Mouse (Mus musculus): ENCODE results near the gene 2410137M14Rik. TPM values are rescaled to one million over a fixed set of nuclear protein-coding genes. Genes with fewer than 3 reads are reported as not detected.
A peak's percentile ranks its signal among the peaks of the same experiment; 100 is the strongest.

The 2410137M14Rik gene
- polyA plus RNA-seq, 1 experiment from 2014 or later, result 0.44 TPM

DNA sequence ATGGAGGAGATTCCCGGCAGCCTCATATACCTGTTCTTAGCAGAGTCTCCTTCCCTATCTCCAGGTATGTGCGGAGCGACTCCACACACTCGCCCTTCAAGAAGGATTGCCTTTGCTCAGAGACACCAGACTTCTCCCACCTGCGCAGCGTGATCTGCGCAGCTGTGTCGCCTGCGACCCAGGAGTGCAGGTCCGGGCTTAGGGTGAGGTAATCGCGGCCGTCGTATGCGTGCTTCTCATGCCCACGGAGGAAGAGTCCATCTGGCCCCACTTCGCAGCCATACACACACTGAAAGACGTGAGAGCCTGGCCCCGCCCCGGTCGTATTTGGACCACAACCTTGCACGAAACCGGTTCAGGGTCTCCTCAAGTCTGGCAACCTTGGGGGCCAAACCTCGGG lies 7.4 kb upstream of the 2410137M14Rik start:
- 9% methylated on average over 24 of the region's 24 CpGs for WGBS
- Histone ChIP-seq H3K4me3 (ENCODE audit: low read depth, low read length) (0 out of 2 replicates have a peak overlapping the region, but pooled peaks have one; percentile 10), H3K36me3 (ENCODE audit: control insufficient read depth, insufficient read depth, low read length) (no peaks in the 10 kb centered on the region), H3K9ac (ENCODE audit: low read depth, low read length) (no peak overlapping the region), H3K4me1 (ENCODE audit: control insufficient read depth, insufficient read depth, low read length) (no peaks in the 10 kb centered on the region), H3K4me2 (ENCODE audit: low read length) (peak overlapping the region; percentile 27), H3K9me3 (replicated peaks; ENCODE audit: control insufficient read depth, low read length, poor library complexity, severe bottlenecking) (no peaks in the 10 kb centered on the region), H3K27ac (ENCODE audit: low read length) (no peak overlapping the region), H3K27me3 (ENCODE audit: control insufficient read depth, insufficient read depth, low read depth, low read length) (peaks cover 23% of the 10 kb centered on the region)
- ATAC-seq, result peak; percentile 56; the same call in 1 of the 2 replicates

DNA sequence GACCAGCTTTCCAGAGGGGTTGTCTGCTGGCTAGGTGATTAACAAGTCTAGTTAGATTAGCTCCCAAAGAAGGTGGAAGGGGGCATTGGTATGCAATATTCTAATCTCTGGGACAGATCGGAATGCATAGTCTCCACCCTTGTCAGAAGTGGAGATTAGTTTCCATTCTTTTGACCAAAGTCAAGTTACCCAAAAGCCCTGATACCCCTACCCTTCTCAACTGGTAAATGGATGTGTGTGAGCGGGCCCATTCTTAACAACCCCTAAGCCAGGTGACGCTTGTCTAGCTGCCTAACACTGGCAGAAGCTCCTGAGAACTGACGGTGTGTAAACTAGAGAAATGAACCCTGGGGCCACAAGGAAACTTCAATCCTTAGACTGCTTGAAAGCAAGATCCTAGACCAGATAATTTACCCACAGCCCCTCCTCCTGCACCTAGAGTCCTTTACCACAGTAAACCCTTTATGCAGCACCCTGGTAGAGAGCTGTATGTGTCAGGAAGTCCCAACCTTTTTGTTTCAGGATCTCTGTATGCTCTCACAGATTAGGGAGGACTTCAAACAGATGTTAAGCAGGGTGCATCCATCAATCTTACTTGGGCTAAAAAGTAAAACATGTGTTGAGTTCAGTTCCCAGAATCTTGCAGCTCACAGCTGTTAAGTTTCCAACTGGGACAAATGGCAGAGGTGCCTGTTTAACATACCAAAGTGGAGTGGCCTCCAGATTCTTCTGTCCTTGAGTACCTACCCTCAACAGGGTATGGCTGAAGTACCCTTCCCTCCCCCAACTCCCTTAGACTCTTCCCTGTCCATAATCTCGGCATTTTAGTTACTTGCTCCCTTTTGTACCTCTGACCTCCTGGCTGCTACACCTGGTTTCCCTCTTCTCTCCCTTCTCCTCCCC lies 1.5 kb upstream of the 2410137M14Rik start:
- Histone ChIP-seq H3K9ac (ENCODE audit: low read depth, low read length) (no peak overlapping the region), H3K4me1 (ENCODE audit: control insufficient read depth, insufficient read depth, low read length) (no peaks in the 10 kb centered on the region), H3K4me3 (ENCODE audit: low read depth, low read length) (no peak overlapping the region), H3K36me3 (ENCODE audit: control insufficient read depth, insufficient read depth, low read length) (no peaks in the 10 kb centered on the region), H3K4me2 (ENCODE audit: low read length) (no peak overlapping the region), H3K27ac (ENCODE audit: low read length) (no peak overlapping the region), H3K9me3 (replicated peaks; ENCODE audit: control insufficient read depth, low read length, poor library complexity, severe bottlenecking) (no peaks in the 10 kb centered on the region), H3K27me3 (ENCODE audit: control insufficient read depth, insufficient read depth, low read depth, low read length) (peaks cover 1% of the 10 kb centered on the region)
- no peak for ATAC-seq
- 32% methylated on average over 5 of the region's 5 CpGs for WGBS

DNA sequence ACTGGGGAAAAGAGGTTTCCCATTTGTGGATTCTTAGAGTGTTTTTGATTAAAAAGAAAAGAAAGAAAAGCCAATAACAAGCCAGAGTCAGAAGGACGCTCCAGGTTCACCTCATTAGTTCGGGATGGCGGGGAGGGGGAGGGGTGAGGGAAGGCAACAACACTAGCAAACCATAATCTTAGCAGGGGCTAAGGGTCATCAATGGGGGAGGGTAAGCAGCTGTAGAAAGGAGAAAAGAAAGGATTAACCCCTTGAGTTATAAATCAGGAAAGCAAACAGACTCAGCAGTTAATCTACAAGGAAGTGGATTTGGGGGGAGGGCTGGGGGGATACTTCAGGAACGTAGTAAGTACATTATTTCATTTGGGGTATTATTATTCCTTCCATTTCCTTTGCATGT lies 808 bp upstream of the 2410137M14Rik start:
- Histone ChIP-seq H3K4me2 (ENCODE audit: low read length) (no peak overlapping the region), H3K27me3 (ENCODE audit: control insufficient read depth, insufficient read depth, low read depth, low read length) (no peaks in the 10 kb centered on the region; the same call in none of the 2 replicates), H3K4me3 (ENCODE audit: low read depth, low read length) (no peak overlapping the region), H3K4me1 (ENCODE audit: control insufficient read depth, insufficient read depth, low read length) (no peaks in the 10 kb centered on the region), H3K9ac (ENCODE audit: low read depth, low read length) (no peak overlapping the region), H3K36me3 (ENCODE audit: control insufficient read depth, insufficient read depth, low read length) (no peaks in the 10 kb centered on the region), H3K27ac (ENCODE audit: low read length) (no peak overlapping the region), H3K9me3 (replicated peaks; ENCODE audit: control insufficient read depth, low read length, poor library complexity, severe bottlenecking) (no peaks in the 10 kb centered on the region)
- no peak for ATAC-seq
- 5% methylated on average over 4 of the region's 4 CpGs for WGBS

DNA sequence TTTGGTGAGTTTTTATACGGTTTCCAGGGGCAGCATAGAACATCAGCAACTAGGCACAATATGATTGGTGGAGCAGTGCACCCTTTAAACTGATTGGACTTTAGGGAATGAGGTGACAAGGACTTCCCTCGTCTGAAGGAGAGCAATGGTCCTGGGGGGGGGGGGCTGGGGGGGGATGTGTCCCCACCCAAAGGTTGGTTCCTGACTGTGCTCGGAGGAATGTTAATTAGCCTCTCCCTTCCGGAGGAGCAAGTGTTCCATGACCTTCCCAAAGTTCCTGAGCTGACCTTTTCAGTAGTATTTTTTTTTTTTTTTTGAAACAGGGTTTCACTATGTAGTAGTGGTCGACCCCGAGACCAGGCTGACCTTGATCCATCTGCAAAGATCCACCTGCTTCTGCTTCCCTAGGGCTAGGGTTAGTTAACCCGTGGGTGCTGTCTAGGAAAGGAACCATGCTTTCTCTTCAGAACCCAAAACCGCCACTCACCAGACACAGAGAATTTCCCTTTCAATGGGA lies 7.7 kb downstream of the 2410137M14Rik start:
- H3K36me3 ChIP-seq (ENCODE audit: control insufficient read depth, insufficient read depth, low read length), result no peaks in the 10 kb centered on the region
- H3K27ac ChIP-seq (ENCODE audit: low read length), result no peak overlapping the region
- no peak overlapping the region for H3K4me2 ChIP-seq (ENCODE audit: low read length)
- H3K27me3 ChIP-seq (ENCODE audit: control insufficient read depth, insufficient read depth, low read depth, low read length), result no peaks in the 10 kb centered on the region
- no peak overlapping the region for H3K9ac ChIP-seq (ENCODE audit: low read depth, low read length)
- ATAC-seq, result no peak
- H3K4me1 ChIP-seq (ENCODE audit: control insufficient read depth, insufficient read depth, low read length), result no peaks in the 10 kb centered on the region
- WGBS, result 81% methylated on average over 8 of the region's 8 CpGs
- H3K4me3 ChIP-seq (ENCODE audit: low read depth, low read length), result no peak overlapping the region
- no peaks in the 10 kb centered on the region for H3K9me3 ChIP-seq (replicated peaks; ENCODE audit: control insufficient read depth, low read length, poor library complexity, severe bottlenecking)

DNA sequence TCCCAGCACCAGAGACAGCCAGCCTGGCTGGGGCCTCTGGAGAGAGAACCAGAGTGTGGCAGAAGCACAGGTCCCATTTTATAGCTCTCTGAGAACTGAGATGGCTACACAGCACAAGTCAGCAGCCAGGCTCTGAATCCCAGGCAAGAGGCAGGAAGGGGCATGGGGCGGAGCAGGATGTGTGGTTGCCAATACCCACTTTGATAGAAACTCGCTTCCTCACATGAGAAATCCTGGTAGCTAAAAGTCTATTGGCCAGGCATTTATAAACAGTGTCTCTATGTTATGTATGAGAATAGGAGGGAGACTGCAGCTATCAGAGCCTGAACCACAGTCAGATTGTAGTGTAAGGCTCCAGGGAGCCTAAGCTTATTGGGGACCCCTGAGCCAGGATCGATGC lies 8.2 kb downstream of the 2410137M14Rik start:
- H3K4me3 ChIP-seq (ENCODE audit: low read depth, low read length), result no peak overlapping the region
- H3K9me3 ChIP-seq (replicated peaks; ENCODE audit: control insufficient read depth, low read length, poor library complexity, severe bottlenecking), result no peaks in the 10 kb centered on the region
- WGBS, result 90% methylated on average over 3 of the region's 3 CpGs
- no peak for ATAC-seq
- H3K27ac ChIP-seq (ENCODE audit: low read length), result no peak overlapping the region
- no peaks in the 10 kb centered on the region for H3K36me3 ChIP-seq (ENCODE audit: control insufficient read depth, insufficient read depth, low read length)
- no peak overlapping the region for H3K4me2 ChIP-seq (ENCODE audit: low read length)
- H3K27me3 ChIP-seq (ENCODE audit: control insufficient read depth, insufficient read depth, low read depth, low read length), result no peaks in the 10 kb centered on the region
- no peaks in the 10 kb centered on the region for H3K4me1 ChIP-seq (ENCODE audit: control insufficient read depth, insufficient read depth, low read length)
- H3K9ac ChIP-seq (ENCODE audit: low read depth, low read length), result no peak overlapping the region

DNA sequence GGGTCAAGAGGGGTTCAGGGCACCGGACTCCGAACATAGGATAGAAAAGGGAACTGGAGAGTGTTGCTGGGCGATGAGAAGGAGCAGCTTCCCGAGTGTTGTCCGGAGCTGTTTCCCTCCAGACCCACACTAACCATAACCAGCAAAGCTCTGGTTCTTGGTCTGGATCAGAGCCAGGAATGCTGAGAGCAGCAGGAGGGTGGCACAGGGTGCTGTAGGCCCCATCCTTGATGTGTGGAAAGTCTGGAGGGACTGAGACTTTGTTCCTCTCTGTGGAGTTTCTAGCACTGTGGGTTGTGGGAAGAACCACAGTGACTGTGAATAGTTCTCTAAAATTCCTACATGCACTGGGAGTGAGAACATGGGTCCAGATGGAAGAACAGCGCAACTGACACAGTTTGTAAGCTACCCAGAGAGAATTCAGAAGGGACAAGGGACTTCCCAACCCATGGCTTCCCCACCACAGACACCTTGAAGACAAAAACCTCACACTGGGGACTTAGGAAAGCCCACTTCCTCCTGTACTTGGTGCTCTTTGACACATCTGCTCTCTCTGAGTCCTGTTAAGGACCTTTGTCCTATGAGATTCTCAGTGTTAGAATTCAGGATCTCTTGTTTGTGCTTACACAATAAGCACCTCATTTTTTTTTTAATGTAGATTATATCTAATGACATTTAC lies 9.7 kb downstream of the 2410137M14Rik start:
- 82% methylated on average over 6 of the region's 6 CpGs for WGBS
- ATAC-seq, result no peak
- H3K27ac ChIP-seq (ENCODE audit: low read length), result no peak overlapping the region

DNA sequence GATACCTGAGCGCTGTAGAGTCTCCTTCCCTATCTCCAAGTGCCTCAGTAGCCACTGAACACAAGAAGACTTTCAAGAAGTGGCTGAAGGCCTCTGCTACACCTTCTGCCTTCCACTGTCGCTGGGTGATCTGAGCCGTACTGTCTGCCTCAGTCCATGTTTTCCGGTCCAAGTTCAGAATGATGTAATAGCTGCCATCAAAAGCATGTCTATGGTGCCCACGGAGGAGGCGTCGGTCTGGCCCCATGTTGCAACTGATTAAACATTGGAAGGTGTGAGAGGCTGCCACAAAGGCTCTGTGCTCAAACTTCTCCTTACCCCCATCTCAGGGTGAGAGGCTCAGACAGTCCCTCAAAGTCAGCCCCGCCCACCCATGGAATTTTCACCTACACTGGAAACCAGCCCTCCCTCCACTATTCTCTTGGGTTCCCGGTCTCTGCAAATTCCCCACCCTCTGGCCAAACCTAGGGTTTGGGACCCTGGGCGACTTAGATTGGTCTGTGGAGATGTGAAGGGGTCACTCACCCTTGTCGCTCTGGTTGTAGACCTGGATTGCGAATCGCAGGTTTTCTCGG lies 10.6 kb downstream of the 2410137M14Rik start:
- no peaks in the 10 kb centered on the region for H3K27me3 ChIP-seq (ENCODE audit: control insufficient read depth, insufficient read depth, low read depth, low read length)
- ATAC-seq, result no peak
- H3K4me1 ChIP-seq (ENCODE audit: control insufficient read depth, insufficient read depth, low read length), result no peaks in the 10 kb centered on the region

More for the DNA sequence above, 9.7 kb downstream of the 2410137M14Rik start:
- H3K9me3 ChIP-seq (replicated peaks; ENCODE audit: control insufficient read depth, low read length, poor library complexity, severe bottlenecking), result no peaks in the 10 kb centered on the region
- no peaks in the 10 kb centered on the region for H3K27me3 ChIP-seq (ENCODE audit: control insufficient read depth, insufficient read depth, low read depth, low read length)
- H3K9ac ChIP-seq (ENCODE audit: low read depth, low read length), result no peak overlapping the region
- no peaks in the 10 kb centered on the region for H3K36me3 ChIP-seq (ENCODE audit: control insufficient read depth, insufficient read depth, low read length)
- no peaks in the 10 kb centered on the region for H3K4me1 ChIP-seq (ENCODE audit: control insufficient read depth, insufficient read depth, low read length)
- no peak overlapping the region for H3K4me2 ChIP-seq (ENCODE audit: low read length)
- H3K4me3 ChIP-seq (ENCODE audit: low read depth, low read length), result no peak overlapping the region

DNA sequence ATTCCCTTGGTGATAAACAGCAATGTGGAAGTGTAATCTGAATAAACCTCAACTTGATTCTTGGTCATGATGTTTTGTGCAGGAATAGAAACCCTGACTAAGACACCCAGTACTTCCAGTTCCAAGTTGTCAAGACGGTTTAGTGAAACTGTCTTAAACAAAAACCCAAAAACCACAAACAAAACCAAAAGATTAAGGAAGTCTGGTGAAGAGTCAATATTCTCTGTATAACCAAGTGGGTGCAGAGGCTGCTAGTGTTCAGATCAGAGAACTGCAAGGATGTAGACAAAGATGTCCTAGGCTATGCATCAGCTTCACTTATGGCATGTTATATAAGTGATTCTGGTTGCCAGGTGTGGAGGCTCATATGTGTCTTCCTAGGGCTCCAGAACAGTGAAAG lies 14.2 kb downstream of the 2410137M14Rik start:
- no peak overlapping the region for H3K4me2 ChIP-seq (ENCODE audit: low read length)
- no peaks in the 10 kb centered on the region for H3K9me3 ChIP-seq (replicated peaks; ENCODE audit: control insufficient read depth, low read length, poor library complexity, severe bottlenecking)
- 93% methylated on average over 1 of the region's 1 CpGs for WGBS
- H3K4me1 ChIP-seq (ENCODE audit: control insufficient read depth, insufficient read depth, low read length), result no peaks in the 10 kb centered on the region
- H3K9ac ChIP-seq (ENCODE audit: low read depth, low read length), result no peak overlapping the region
- H3K4me3 ChIP-seq (ENCODE audit: low read depth, low read length), result no peak overlapping the region
- ATAC-seq, result no peak
- H3K27me3 ChIP-seq (ENCODE audit: control insufficient read depth, insufficient read depth, low read depth, low read length), result no peaks in the 10 kb centered on the region
- no peaks in the 10 kb centered on the region for H3K36me3 ChIP-seq (ENCODE audit: control insufficient read depth, insufficient read depth, low read length)
- H3K27ac ChIP-seq (ENCODE audit: low read length), result no peak overlapping the region

More for the DNA sequence above, 10.6 kb downstream of the 2410137M14Rik start:
- Histone ChIP-seq H3K36me3 (ENCODE audit: control insufficient read depth, insufficient read depth, low read length) (no peaks in the 10 kb centered on the region), H3K9me3 (replicated peaks; ENCODE audit: control insufficient read depth, low read length, poor library complexity, severe bottlenecking) (no peaks in the 10 kb centered on the region), H3K4me3 (ENCODE audit: low read depth, low read length) (no peak overlapping the region), H3K27ac (ENCODE audit: low read length) (no peak overlapping the region), H3K4me2 (ENCODE audit: low read length) (no peak overlapping the region), H3K9ac (ENCODE audit: low read depth, low read length) (no peak overlapping the region)
- WGBS, result 90% methylated on average over 14 of the region's 14 CpGs

Data from midbrain, embryonic 16.5 days (tissue).